Mouse (Mus musculus) stomach, postnatal 0 days (tissue): ENCODE data around the gene Aunip.

Source experiments
- CTCF ChIP-seq: IDR thresholded peaks from 2 replicates; pipeline ENCODE4 v1.5.1; 2016; ENCODE audit warnings: antibody characterized with exemption, low read depth, mild to moderate bottlenecking, moderate library complexity
- EP300 ChIP-seq: optimal IDR thresholded peaks from 2 replicates; pipeline ENCODE3; 2016; ENCODE audit warnings: antibody characterized with exemption

- no peak for TF ChIP-seq CTCF
- TF ChIP-seq EP300, result no peak
These were observed 19.1 kb upstream of the Aunip start for GRCm38 (mm10) chr4:134491716-134492115.
